ENCODE assay signal across 16 mouse cellular contexts in the genomic region with DNA sequence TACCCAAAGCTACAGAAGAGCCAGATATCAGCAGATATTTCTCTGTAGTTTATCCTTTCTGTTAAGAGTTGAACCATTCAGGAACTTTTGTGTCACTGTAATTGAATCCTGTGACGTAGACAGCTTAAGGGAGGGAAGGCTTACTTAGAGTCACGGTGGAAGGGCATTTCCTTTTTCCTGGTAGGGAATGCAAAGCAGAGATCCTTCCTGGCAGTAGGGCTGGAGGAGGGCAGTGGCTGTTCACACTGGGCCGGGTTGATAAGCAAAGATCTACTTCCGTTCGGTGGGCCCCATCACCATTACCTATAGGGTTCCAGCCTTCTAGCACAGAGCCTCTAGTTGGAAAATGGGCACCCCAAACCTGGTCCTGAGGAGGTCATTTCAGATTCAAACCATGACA.
"Had no signal": no experiment of that assay in that cellular context is flagged by ENCODE, and none has a peak within 500 bp of the region (broad histone marks: within the 10 kb centered on the region; RNA-seq: fewer than 3 reads in every experiment).

No protein-coding gene starts in this region.

- H3K36me3 ChIP-seq: kidney, embryonic 15.5 days; limb, embryonic 12.5 days; limb, embryonic 15.5 days; liver, embryonic 12.5 days; liver, embryonic 15.5 days; midbrain, embryonic 13.5 days had no signal

- H3K9me3 ChIP-seq: kidney, embryonic 15.5 days; limb, embryonic 12.5 days; limb, embryonic 15.5 days; liver, embryonic 12.5 days; liver, embryonic 15.5 days; midbrain, embryonic 13.5 days had no signal

- H3K27me3 ChIP-seq: kidney, embryonic 15.5 days; liver, embryonic 12.5 days; liver, embryonic 15.5 days; midbrain, embryonic 13.5 days had no signal

- H3K27ac ChIP-seq: kidney, embryonic 15.5 days; limb, embryonic 12.5 days; limb, embryonic 15.5 days; liver, embryonic 12.5 days; liver, embryonic 15.5 days; macrophage; midbrain, embryonic 13.5 days had no signal

- H3K4me2 ChIP-seq: kidney, embryonic 15.5 days; limb, embryonic 12.5 days; limb, embryonic 15.5 days; liver, embryonic 12.5 days; liver, embryonic 15.5 days; midbrain, embryonic 13.5 days had no signal

- H3K4me3 ChIP-seq: kidney, embryonic 15.5 days; limb, embryonic 12.5 days; limb, embryonic 15.5 days; liver, embryonic 12.5 days; liver, embryonic 15.5 days; midbrain, embryonic 13.5 days had no signal

- DNase-seq: kidney, adult 2 months; kidney, postnatal 10 days; kidney, postnatal 4 days; left cerebral cortex, postnatal 4 days; lung, adult 18-20 months; retina, postnatal 1 day; right cerebral cortex, postnatal 25 days; thymus, postnatal 36 days had no signal

- ATAC-seq: liver, embryonic 12.5 days; midbrain, embryonic 13.5 days; midbrain, embryonic 16.5 days had no signal

- H3K9ac ChIP-seq: kidney, embryonic 15.5 days; limb, embryonic 12.5 days; limb, embryonic 15.5 days; liver, embryonic 12.5 days; liver, embryonic 15.5 days; midbrain, embryonic 13.5 days had no signal
